Mouse (Mus musculus): ENCODE results near the gene Stk24.
A peak's percentile ranks its signal among the peaks of the same experiment; 100 is the strongest.

Gene Stk24

DNA sequence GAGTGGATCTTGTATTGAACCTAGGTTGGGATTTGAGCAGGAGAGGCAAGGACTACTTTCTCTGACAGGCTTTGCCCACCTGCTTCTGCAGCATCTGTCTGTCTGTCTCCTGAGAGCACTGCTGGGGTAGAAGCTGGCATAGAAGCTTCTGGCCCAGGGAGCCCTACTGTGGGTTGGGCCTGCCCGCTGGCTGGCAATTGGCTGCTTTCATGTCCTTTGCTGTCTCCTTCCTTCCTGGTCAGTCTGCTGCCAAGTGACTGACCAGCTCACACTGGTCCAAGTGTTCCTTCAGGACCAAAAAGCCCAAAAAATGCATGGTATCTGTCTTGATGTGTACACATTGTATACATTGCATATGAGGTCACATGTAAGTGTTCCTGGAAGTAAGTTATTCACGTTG, 115.9 kb downstream of the Stk24 start:
- DNase-seq (ENCODE audit: low read depth, low spot score) = no peak

DNA sequence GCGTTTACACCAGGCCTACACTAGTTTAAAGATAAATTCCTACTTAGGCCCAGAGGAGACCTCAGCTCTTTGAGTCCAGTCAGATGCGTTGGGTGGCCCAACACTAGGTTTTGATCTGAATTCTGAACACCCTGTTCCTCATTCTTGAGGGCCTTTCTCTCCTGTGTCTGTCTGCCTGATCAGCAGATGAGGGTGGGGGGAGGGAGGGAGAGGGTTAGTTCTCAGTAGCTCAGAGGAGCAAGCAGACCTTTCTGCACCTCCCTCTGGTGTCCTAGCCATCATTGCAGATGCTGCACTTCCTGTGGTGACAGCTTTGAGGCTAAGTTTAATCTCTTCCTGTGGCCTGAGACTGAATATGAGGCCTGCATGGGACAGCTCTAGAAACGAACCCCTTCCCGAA, 117.2 kb downstream of the Stk24 start:
- DNase-seq (ENCODE audit: low read depth, low spot score) = no peak

DNA sequence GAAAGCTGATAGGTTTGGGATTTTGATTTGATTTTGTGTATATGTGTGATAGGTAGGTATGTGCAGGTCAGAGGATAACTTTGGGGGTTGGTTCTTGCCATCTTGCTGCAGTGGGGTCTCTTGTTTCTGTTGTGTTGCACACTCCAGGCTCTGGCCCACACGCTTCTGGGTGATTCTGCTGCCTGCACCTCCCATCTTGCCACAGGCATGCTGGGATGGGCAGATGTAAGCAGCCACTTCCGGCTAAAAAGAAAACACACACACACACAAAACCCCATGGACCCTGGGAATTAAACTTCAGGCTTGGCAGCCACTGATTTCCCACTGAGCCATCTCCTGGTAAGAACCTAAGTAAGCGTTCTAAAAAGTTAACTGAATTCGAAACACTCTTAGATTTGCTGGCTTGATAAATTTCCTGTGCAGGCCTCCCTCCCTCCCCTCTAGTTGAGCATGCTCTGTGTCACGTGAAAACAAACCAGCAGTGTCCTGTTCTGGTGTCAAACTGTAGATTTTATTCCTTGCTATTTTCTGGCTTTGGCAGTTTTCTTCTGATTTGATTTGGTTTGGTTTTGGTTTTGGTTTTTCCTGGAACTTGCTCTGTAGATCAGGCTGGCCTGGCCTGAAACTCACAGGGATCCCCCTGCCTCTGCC, 118.5 kb downstream of the Stk24 start:
- no peak for DNase-seq (ENCODE audit: low read depth, low spot score)

DNA sequence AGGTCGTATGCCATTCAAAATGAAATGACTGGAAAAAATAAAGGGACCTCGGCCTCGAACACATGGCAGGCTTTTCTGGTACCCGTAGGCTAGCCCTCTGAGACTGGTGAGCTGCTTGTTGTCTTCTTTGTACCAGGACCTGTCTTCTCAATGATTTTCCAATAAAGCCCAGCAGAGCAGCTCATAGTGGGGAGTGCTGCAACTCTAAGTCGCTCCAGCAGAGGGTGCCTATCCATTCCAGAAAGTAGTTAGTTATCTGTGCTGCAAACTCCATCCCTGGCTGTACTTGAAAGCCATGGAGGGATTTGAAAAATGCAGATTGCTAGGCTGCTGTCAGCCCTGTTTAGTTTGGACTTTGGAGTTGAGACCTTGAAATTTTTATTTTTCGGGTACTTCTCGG, 120.0 kb downstream of the Stk24 start:
- DNase-seq (ENCODE audit: low read depth, low spot score) = peak; percentile 32

DNA sequence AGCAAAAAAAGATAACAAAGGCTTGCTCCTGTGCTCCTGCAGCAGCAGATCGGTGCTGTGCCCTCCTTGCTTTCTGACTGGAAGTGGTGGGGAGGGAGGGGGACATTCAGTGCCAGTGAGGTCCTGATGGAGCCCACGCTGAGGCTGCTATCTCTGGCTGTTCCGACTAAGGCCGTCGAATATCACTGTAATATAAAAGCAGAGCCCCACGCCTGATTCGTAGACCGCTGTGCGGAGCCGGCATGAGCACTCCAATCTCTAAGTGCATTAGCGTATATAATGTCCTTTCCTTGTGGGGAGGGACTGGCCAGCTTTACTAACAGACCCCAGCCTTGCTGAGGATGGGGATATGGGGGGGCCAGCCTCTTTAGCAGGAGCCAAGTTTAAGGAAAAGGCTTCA, 120.5 kb downstream of the Stk24 start:
- no peak for DNase-seq (ENCODE audit: low read depth, low spot score)

DNA sequence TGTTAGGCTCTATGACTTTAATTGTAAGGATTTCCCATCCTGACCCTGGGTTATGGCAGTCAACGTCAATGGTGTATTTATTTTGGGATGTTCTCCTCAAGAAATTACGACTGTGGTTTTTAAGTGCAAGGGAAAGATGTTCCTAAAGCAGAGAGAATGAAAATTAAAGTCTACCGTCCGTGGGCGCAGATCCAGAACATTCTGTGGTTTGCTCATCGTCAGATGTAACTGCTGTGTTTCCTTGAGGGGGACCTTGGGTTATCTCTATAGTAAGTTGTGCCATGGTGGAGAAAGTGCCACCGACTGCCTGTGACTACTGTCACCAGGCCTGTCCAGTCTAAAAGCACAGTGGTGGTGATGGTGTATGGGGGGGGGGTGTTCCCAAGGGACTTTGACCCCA, 122.9 kb downstream of the Stk24 start:
- DNase-seq (ENCODE audit: low read depth, low spot score) = no peak

DNA sequence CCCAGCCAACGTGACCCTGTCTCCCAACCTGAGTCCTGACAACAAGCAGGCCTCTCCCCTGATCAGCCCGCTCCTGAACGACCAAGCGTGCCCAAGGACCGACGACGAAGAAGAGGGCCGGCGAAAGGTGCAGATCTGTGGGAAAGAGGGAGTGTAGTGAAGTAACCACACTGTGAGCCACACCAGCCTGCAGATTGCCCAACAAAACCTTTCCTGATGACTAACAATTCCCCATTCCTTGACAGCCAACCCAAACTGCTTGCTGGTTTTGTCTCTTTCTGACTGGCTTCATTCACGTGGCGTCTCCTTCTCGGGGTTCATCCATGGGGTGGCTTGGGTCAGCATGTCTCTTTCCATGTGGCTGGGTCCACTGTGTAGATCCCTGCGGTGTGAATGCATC, 124.3 kb downstream of the Stk24 start:
- DNase-seq (ENCODE audit: low read depth, low spot score) = no peak

DNA sequence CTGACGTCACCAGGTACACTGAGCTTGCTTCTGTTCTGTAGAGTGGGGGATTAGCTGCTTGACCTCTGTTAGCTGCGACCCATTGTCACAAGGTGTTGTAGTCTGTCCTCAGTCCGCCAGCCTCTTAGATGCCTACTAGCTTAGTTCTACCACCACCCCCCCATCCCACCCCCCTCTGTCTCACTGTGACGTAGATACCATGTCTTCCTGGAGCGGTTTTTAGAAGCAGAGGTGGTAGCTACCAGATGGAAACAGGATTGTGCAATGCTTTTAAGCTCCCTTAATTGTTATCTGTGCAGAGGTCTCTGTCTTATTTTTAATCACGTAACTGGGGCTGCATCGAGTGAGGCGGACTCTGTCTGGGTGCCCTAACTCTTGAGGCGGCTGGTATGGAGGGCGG, 124.9 kb downstream of the Stk24 start:
- DNase-seq (ENCODE audit: low read depth, low spot score) = no peak

DNA sequence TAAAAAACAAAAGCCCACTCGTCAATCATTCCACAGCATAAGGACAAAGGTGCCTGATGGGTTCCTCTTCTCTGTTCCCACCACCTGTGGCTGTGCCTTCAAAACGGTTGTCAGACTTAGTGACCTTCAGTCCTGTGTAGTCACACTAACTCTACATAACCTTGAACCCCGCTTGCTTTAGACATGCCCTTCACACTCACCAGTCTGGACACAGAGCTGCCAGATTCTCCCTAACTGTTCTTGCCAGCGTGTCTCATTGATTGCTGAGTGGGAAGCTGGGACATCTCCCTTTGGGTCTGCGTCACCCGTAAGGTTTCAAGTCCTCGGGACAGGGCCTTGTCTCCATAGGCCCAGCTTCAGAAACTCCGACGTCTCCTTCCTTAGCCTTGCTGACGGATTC, 127.3 kb downstream of the Stk24 start:
- no peak for DNase-seq (ENCODE audit: low read depth, low spot score)

DNA sequence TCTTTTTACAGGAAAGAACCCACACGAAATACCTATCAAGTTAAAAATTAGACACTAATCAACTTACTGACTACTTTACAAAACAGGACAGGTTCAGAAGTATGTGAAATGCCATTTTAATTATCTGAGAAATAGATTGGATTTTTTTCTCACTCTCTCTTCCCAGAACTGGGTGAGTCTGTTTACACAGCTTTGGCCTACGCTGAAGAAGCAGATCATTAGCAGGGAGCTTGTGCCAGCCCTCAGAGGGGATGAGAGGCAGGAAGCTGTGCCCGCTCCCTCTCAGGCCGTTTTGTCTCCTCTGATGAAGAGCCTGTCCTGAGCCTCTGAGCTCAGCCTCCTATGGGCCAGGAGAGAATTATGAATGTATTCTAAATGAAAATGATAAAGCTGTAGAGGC, 128.1 kb downstream of the Stk24 start:
- DNase-seq (ENCODE audit: low read depth, low spot score) = no peak

DNA sequence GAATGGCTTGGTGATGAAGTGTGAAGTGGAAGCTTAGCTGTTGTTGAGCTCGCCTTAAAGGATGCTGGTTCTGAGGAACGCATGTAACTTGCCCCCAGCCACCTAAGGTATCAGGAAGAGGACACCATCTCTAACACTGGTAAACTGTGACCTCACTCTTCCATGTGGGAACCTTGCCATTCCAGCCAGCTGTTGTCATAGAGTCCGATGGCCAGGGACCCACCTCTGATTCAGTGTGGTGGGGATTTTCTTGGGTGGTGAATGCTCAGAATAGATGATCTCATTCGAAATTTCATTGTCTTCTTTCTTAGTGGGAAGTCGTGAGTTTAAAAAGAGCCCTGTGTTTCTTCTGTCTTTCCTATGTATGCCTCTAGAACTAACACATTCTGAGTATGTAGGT, 128.7 kb downstream of the Stk24 start:
- no peak for DNase-seq (ENCODE audit: low read depth, low spot score)

DNA sequence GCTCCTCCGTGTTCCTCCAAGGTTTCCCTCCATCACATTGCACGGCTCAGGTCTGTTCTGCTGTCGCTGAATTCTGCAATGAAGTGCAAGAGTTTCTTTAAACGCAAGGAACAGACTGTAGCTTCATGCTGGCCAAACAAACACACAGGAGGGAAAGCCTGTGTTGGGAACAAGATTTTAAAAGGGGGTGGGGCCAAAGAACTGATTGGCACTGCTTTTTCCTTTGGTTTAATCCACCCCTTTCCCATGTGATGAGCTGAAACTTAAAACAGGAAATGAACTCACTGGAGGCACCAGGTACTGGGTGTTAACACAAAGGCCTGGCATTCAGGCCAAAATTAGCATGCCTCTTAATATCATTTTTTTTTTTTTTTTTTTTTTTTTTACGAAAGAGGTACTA, 131.5 kb downstream of the Stk24 start:
- no peak for DNase-seq (ENCODE audit: low read depth, low spot score)

DNA sequence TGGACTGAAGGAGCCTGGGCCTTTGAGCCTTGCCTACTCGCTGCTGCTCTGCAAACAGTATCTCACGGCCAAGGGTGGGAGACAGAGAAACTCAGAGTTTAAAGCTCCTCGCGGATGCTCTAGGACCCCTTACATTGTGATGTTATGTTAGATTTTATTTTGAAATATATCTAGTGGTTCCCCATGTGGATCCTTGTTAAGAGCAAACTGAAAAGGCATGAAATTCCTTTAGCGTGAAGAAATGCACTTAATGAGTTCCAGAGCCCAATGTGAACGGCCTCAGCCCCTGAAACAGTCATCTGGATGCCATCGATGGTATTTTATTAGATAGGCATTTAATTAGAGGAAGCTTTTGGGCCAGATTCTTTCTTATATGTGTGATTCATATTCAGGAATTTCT, 132.5 kb downstream of the Stk24 start:
- DNase-seq (ENCODE audit: low read depth, low spot score) = peak; percentile 19

DNA sequence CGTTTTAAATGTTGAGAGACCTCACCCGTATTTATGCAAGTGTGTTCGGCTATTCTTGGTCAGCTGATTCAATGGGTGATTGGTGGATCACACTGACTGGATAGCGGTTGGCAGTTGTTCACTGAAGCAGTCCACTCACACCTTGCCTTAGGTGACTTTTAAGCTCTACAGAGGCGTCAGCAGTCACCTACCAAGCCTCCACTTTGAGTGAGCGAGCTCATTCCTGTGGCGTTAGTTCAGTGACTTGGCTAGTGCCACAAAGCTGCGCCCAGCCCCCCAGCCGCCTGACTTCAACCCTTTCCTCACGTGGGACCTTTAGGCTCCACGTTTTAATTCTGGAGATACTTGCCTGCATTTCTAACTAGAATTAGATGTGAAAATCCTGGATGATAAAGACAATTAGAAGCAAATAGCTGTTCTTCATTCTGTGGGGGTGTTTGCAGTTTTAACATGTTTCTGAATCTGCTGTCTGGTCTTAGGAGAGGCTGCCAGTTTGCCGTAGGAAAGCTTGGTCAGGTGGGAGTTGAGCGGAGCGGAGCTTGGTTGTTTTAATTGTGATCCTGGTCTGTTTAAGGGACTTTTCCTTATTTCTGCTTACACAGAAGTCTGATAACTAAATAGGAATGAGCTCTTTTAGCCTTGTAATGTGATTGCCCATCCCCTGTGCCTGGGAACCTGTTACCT, 133.6 kb downstream of the Stk24 start:
- no peak for DNase-seq (ENCODE audit: low read depth, low spot score)

DNA sequence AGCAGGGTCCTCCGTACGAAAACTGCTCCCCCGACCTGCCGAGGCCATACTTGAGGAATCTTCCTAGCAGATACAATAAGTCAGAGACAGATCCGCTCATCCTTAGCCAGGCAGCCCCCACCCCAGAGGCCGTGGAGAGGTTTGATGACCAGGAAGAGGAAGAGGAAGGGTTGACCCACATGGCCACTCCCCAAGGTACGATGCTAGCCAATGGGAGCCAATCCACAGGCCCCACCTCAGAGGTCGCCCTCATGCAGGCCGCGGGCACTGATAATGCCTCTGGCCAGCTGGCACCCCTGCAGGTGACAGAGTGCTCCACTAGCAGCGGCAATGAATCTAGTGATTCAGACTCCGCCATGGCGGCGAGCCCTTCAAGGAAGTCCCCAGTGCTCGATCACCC, 135.7 kb downstream of the Stk24 start:
- no peak for DNase-seq (ENCODE audit: low read depth, low spot score)

DNA sequence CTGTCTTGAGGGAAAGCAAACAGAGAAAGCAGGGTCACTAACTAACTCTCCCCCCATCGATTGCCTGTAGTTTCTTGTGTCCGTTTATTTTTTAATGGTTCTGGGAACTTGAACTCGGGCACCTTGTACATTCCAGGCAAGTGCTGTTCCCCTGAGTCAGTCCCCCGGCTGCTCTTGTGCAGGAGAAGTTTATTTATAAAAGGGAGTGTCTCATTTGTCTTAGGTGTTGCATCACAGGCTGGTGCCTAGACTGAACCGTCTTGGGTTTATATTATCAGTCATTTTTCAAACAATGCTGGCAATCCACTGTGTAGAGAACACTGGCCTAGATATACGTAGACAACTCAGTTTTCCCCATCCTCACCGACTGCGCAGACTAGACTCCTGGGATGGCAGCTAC, 140.4 kb downstream of the Stk24 start:
- DNase-seq (ENCODE audit: low read depth, low spot score) = no peak

DNA sequence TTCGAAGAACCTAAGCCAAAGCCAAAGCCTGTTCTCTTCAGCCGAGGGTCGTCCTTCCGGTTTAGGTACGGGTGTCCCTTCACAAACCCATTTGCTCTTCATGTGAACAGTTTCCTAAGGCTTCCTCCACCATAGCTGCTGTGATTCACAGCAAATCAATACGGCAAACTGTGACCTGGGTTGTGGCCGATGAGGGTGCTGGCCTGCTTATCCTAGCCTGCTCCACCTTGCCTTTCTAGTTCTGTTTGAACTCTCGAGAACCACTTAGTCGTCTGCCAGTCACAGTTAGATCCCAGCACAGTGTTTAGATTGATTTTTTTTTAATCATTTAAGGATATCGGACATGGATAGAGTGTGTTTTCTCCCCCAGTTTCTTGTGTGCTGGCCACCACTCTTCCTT, 141.1 kb downstream of the Stk24 start:
- no peak for DNase-seq (ENCODE audit: low read depth, low spot score)

DNA sequence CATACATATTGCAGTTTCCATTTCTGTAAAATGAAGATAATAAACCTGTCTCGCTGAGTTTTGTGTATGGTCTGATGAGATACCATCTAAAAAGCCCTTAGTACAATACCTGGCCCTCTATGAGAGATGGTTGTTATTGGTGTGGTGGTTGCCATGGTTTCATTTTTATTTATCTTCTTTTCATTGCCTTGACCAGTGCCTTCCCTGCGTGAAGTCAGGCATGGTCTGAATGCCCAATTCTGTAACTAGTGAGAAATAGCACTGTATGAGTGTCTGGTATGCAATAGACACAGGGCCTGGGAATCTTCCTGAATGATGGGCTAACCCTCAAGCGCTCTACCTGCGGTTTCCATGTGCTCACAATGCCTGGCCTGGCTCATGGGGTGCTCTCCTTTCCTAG, 143.1 kb downstream of the Stk24 start:
- DNase-seq (ENCODE audit: low read depth, low spot score) = no peak

All from embryo, embryonic 11.5 days (tissue).